Mouse (Mus musculus): ENCODE measurements at regions not wholly inside any gene's neighbourhood (a gene's known extent, or its start where the extent isn't known, plus 50 kb on each side); places are given as distances from the start of the nearest gene placed in this dataset.

GRCm38 (mm10) chr19:15647313-15647712 lies 299.8 kb downstream of the Psat1 start:
- peak; percentile 12 for DNase-seq

DNA sequence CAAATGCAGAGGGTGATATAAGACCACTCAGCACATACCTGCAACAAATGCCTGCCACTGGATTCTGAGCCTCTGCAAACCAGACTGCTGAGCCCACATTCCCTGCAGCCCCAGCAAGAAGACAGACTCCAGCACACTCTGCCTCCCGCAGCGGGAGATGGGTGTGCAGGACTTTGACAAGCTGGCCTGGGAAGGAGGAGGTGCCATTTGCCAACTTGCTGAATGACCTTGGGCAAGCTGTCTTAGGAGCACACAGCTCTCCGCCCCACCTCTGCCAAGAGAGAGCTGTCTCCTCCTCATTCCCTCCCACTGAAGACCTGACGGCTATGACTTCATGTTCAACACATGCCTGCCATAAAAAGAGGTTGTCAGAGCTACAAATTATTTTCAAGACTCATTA lies 302.4 kb downstream of the Psat1 start:
- peak; percentile 20 for DNase-seq

- DNase-seq: peak; percentile 60
These were observed 329.8 kb downstream of the Psat1 start for GRCm38 (mm10) chr19:15617233-15617915.

DNA sequence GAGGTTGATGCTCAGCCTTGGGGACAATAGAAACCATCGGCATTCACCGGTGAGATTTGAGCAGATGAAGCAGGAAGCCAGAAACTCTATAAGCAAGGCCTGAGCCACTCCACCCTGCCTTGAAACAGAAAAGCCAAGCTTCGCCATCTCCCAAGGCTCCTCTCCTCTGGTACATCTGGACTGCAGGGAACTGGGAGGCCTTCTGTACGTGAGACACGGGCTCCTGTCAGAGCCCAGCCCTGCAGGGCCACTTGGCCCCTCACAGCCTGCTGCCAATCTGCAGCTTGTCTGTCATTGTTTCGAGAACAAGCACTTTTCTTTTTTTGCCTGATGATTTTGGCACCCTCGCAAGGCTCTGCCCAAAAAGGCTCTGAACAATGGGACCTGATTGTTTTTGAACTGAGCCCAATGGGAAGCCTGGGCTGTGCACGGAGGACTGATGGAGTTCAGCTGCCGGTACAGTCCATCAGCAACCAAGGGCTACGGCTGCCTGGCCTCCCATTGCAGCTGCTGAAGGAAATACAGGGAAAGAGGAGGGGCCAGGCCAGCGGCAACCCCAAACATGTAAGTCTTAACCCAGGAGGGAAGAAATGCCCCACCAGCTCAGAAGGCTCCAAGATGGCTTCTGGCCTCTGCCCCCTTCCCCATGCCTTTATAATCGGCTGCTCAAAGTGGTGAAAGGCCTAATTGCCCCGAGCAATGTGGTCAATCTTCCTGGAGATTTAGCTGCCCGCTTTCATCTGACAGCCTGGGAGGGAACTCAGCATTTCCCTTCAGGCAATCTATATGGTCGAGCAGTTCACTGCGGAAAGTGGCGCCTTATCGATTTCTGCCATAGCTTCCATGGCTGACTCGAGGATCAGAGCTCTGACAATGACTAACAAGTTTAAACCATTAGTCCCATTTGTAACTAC lies 332.2 kb downstream of the Psat1 start:
- peak; percentile 7 for DNase-seq

GRCm38 (mm10) chr19:15611137-15611758 lies 335.9 kb downstream of the Psat1 start:
- no peak for DNase-seq

DNA sequence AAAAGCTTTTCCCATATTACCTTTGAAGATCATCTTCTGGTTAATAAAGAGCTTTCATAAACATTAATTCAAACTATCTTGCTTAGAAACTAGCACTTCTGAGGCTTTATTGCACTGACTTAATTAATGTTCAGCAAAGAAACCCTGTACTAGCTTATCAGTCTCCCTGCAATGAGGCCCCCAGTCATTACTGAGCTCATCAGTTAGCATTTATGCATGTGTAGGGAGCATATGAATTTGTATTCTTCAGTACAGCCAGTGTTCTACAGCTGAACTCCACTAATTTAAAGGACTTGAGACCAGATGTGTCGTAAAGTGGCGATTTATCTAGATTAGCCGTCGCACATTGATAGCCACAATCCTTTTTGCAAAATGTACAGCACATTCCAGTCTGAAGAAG lies 340.7 kb downstream of the Psat1 start:
- no peak for DNase-seq

DNA sequence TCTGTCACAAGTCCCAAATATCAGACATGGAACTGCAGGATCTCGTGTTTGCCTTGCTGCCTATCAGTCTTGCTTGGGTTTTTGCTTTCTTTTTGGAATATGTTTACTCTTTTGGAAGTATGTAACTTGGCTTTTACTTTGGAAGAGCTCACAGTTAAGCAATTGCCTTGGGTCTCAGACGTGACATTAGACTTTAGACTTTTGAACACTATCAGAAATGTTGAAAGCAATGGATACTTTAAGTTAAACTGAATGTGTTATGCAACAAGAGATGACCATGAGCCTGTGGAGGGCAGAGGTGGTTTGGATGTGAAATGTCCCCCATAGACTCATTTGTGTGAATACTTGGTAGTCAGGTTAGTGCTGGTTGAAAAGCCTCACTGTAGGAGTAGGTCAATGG lies 354.3 kb downstream of the Psat1 start:
- DNase-seq: no peak

- DNase-seq: no peak
These were observed 363.1 kb downstream of the Psat1 start for GRCm38 (mm10) chr19:15583782-15584693.

GRCm38 (mm10) chr19:15583106-15583781 lies 363.9 kb downstream of the Psat1 start:
- no peak for DNase-seq

DNA sequence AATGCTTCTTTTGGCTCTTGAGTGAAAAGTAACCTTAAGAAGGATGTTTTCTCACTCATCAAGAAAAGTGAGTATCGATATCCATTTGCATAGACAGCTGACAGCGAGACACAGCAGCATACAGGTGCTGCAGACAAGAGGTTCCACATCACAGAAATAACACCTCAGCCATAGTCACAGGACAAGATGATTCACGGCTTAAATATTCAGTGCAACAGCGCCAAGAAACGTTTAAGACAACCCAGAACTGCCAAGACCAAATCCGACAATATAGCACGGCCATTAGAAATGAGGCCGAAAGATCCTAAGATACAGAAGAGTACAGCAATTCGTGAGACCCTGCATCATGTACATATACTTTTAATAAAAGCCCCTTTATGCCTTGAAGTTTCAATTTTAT lies 375.9 kb downstream of the Psat1 start:
- no peak for DNase-seq

- DNase-seq: no peak
These were observed 385.6 kb downstream of the Psat1 start for GRCm38 (mm10) chr19:15561511-15561910.

DNA sequence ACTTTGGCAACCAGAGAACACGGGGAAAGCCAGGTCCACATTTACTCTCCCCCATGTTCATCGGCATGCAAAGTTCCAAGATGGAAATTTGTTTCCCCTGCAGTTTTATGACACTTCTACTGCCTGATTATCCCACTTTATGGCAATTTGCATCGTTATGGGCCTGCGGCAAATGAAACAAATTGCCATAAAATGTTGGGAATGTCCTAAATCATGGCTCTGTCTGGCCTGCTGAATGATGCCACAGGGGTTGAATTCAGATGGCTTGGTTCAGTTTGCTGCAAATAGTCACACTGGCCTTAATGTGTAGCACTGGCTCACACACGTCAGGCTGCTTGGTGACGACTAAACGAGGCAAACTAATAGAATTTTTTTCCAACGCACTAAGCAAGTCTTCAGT lies 393.2 kb downstream of the Psat1 start:
- DNase-seq: no peak

DNA sequence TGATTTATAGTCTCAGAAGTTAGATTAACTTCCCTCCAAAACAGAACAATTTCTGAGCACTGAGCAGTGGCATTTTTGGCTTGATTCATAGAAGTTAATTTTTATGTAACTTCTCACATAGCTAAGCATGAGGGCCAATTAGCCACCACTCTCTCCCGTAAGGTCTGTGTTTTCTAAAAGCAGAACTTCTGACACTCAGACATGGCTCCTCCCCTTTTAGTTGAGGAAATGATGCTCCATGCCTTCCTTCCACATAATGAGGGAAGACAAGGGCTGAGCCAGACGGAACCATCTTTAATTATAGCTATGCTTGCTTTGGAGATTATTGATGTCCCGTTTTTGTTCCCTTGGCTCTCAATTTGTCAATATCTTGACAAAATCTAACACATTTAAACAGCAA lies 429.3 kb downstream of the Psat1 start:
- no peak for DNase-seq

DNA sequence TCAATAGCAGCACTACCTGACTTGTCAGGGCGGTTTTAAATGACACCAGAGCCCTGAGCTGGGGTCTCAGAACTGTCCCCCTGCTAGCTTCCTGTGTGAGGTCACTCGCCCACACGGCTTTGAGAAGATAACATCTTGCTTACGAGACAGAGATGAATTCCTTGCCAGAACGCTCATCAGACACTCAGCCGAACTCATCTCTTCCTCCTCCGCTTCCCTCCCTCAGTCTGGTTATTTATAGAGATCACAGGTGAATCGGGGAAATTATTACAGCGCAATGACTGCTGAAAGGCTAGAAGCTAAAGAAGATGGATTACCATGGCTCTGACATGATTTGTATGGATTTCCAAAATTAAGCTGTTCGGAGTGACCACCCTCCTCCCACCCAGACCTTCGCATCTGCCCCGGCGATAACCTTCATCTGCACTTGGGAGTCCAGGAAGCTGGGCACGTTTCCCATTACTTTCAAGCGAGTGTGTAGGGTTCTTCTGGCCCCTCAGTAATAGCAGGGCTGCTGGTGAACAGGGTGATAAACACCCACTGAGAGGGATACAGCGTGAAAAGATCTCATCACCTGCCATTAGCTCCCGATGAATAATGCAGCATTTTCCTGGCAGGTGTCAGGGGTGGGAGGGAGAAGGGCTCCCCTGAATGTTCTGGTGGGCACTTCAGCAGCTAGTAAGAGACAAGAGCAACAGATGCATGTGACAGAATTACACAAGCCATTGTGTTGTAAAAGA lies 430.4 kb downstream of the Psat1 start:
- peak; percentile 1 for DNase-seq

GRCm38 (mm10) chr19:15513197-15513596 lies 433.9 kb downstream of the Psat1 start:
- no peak for DNase-seq

- no peak for DNase-seq
These were observed 436.7 kb downstream of the Psat1 start for GRCm38 (mm10) chr19:15510395-15510794.

GRCm38 (mm10) chr19:15502985-15503354 lies 444.2 kb downstream of the Psat1 start:
- DNase-seq: no peak

DNA sequence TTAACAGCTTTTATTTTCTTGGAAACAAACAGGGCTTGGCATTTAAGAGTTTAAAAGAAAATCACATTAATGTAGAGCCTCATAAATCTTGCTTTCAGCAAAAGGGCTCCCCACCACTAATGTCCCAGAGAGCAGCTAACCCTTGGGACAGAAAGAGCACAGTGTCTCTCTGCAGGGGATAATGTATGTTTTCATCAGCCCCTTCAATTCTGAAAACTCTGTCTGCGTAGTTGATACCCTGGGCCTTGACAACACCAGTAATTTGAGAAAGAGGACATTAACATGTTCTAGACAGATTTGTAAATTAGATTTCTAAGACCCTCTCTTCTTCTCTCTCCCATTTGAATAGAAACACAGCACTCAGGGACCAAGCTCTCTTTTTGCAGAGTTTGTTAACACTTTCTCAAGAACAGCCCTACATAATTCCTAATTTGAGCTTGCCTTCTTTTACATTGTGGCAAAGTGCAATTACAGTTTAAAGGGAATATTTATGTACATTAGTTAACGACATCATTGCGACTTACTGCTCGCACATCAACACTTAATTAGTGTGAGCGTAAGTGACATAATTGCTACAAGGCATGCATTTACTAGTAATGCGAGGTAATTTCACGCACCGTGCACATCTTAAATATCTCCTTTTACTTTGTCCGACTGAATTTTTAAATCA lies 444.7 kb downstream of the Psat1 start:
- DNase-seq: no peak

DNA sequence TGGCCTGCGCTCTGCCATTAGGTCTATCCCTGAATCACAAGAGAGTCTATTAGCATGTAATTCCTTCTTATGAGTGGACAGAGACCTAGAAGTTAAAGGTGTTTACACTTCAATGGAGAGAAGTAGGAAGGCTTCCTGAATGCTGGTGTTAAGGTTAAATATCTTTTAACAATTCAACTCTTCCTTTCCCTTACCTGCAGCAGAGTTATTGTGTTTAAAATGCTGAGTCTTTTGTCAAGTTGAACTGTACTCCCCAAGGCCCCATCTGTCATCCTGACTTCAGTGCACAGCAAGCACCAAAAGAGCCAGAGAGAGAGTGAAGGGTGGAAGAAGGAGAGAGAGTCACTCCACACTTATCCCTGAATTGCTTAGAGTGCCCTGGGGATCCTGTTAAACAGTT lies 451.6 kb downstream of the Psat1 start:
- no peak for DNase-seq

DNA sequence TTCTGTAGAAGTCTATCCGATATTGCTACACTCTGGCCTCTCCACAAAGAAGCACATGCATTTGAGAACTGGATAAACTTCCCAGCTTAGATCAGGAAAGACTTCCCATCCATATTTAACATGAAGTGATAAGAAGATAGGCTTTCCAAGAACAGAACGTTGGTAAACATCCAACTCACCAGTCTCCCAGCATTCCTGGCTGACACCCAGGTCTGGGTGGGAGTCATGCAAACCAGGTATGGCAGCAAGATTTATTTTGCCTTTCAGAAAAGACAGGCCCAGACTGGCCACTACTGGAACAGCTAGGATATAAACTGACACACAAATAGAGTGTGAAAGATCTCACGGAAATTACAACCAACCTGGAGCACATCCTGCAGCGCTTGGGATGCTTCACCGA lies 459.6 kb downstream of the Psat1 start:
- DNase-seq: no peak

- no peak for DNase-seq
These were observed 465.5 kb downstream of the Psat1 start for GRCm38 (mm10) chr19:15481605-15482004.
